Mouse (Mus musculus): Measurements from ENCODE around the gene Oxnad1. TPM values are rescaled to one million over a fixed set of nuclear protein-coding genes. Genes with fewer than 3 reads are reported as not detected.
"Not testable (repeated sequence)": the region's sequence is repeated elsewhere in the genome, so short reads cannot be mapped to it uniquely, and the experiment has no call there.

Oxnad1 gene
- polyA plus RNA-seq, 1 experiment from 2014 or later, result 20.4 TPM

GRCm38 (mm10) chr14:32121920-32122315, 36.7 kb downstream of the Oxnad1 start:
- WGBS, result 56% methylated on average over 2 of the region's 2 CpGs
- Histone ChIP-seq H3K9ac (no peak overlapping the region), H3K27ac (no peak overlapping the region), H3K9me3 (no peaks in the 10 kb centered on the region), H3K27me3 (no peaks in the 10 kb centered on the region), H3K36me3 (no peaks in the 10 kb centered on the region), H3K4me2 (no peak overlapping the region), H3K4me1 (no peaks in the 10 kb centered on the region), H3K4me3 (no peak overlapping the region)
- ATAC-seq (ENCODE audit: insufficient number of reproducible peaks, insufficient read depth, low FRiP score, low TSS enrichment, low read depth), result no peak

DNA sequence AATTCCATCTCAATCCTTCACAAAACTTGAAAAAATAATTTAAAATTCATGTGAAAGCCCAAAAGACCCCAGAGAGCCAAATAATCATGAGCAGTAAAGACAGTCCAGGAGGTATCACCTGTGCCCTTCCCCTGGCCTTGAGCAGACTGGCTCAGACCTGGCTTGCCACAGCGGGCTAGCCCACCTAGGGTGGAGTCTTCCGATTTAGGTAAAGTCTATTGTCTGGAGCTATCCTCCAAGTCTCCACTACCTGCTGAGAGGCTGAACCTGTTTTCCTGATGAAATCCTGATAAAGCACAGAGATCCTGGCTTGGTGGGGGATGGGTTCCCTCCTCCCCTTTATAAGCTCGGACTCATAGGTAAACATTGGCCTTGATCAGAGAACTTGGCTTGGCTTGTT, 39.1 kb downstream of the Oxnad1 start:
- H3K27ac ChIP-seq, result no peak overlapping the region
- 59% methylated on average over 3 of the region's 3 CpGs for WGBS

GRCm38 (mm10) chr14:32125256-32125655, 40.1 kb downstream of the Oxnad1 start:
- H3K27me3 ChIP-seq; H3K4me1 ChIP-seq; H3K9me3 ChIP-seq; H3K36me3 ChIP-seq; H3K4me3 ChIP-seq; H3K27ac ChIP-seq; ATAC-seq (ENCODE audit: insufficient number of reproducible peaks, insufficient read depth, low FRiP score, low TSS enrichment, low read depth); H3K9ac ChIP-seq; H3K4me2 ChIP-seq: not testable (repeated sequence)
- WGBS, result 85% methylated on average over 5 of the region's 5 CpGs

More for the DNA sequence above, 39.1 kb downstream of the Oxnad1 start:
- no peaks in the 10 kb centered on the region for H3K36me3 ChIP-seq
- ATAC-seq (ENCODE audit: insufficient number of reproducible peaks, insufficient read depth, low FRiP score, low TSS enrichment, low read depth), result no peak
- no peak overlapping the region for H3K4me2 ChIP-seq
- no peak overlapping the region for H3K9ac ChIP-seq
- no peaks in the 10 kb centered on the region for H3K27me3 ChIP-seq
- H3K9me3 ChIP-seq, result no peaks in the 10 kb centered on the region
- no peak overlapping the region for H3K4me3 ChIP-seq
- H3K4me1 ChIP-seq, result no peaks in the 10 kb centered on the region

- Histone ChIP-seq H3K4me3 (no peak overlapping the region), H3K9me3 (no peaks in the 10 kb centered on the region), H3K4me1 (no peaks in the 10 kb centered on the region), H3K27me3 (no peaks in the 10 kb centered on the region), H3K27ac (no peak overlapping the region), H3K9ac (no peak overlapping the region), H3K36me3 (no peaks in the 10 kb centered on the region), H3K4me2 (no peak overlapping the region)
- ATAC-seq (ENCODE audit: insufficient number of reproducible peaks, insufficient read depth, low FRiP score, low TSS enrichment, low read depth), result no peak
- 79% methylated on average over 5 of the region's 5 CpGs for WGBS
Observed at GRCm38 (mm10) chr14:32128409-32128808, 43.2 kb downstream of the Oxnad1 start.

DNA sequence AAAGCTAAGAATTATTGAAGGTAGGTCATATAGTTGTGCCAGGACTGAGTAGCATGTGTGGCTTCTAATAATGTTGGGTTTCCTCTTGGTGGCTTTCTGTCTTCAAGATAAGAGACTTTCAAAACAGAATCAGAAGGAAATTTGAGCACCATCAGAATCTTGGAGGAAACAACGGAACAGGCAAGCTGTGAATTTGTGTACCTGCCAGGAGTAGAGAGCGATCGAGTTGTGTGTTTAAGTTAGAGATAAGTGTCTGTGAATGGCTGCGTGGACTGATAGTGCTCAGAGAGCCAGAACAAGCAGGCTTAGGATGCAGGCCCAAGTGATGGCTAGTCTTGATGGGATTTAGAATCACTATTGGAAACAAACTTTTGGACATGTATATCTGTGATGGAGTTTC, 46.7 kb downstream of the Oxnad1 start:
- H3K9me3 ChIP-seq, result no peaks in the 10 kb centered on the region
- ATAC-seq (ENCODE audit: insufficient number of reproducible peaks, insufficient read depth, low FRiP score, low TSS enrichment, low read depth), result no peak
- H3K4me2 ChIP-seq, result no peak overlapping the region
- H3K27ac ChIP-seq, result no peak overlapping the region
- 91% methylated on average over 4 of the region's 4 CpGs for WGBS
- H3K36me3 ChIP-seq, result no peaks in the 10 kb centered on the region
- H3K27me3 ChIP-seq, result no peaks in the 10 kb centered on the region
- no peak overlapping the region for H3K9ac ChIP-seq
- H3K4me3 ChIP-seq, result no peak overlapping the region
- H3K4me1 ChIP-seq, result peaks cover 10% of the 10 kb centered on the region; the same call in 1 of the 2 replicates

DNA sequence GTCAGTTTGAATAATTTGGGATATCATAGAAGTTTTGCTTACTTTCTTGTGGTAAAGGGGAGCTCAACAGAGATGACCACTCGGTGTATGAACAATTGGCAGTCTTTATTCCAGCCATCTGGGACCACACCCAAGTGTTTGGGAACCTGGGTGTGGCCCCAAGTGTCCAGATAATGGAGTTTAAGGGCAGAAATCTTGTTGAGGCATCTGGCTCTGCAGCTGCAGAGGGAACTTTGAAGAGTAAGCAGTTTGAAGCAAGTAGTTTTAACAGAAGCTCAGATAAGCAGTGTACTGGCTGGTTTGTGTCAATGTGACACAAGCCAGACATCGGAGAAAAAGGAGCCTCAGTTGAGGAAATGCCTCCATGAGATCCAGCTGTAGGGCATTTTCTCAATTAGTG, 49.1 kb downstream of the Oxnad1 start:
- no peaks in the 10 kb centered on the region for H3K27me3 ChIP-seq
- no peak for ATAC-seq (ENCODE audit: insufficient number of reproducible peaks, insufficient read depth, low FRiP score, low TSS enrichment, low read depth)
- no peak overlapping the region for H3K27ac ChIP-seq
- H3K4me1 ChIP-seq, result peaks cover 10% of the 10 kb centered on the region; the same call in 1 of the 2 replicates
- H3K36me3 ChIP-seq, result no peaks in the 10 kb centered on the region
- H3K9ac ChIP-seq, result no peak overlapping the region
- WGBS, result 47% methylated on average over 2 of the region's 2 CpGs
- H3K4me3 ChIP-seq, result no peak overlapping the region
- no peaks in the 10 kb centered on the region for H3K9me3 ChIP-seq
- H3K4me2 ChIP-seq, result no peak overlapping the region

- not testable (repeated sequence) for H3K4me3 ChIP-seq; H3K9ac ChIP-seq; H3K36me3 ChIP-seq; H3K27ac ChIP-seq; H3K9me3 ChIP-seq; H3K4me2 ChIP-seq; ATAC-seq (ENCODE audit: insufficient number of reproducible peaks, insufficient read depth, low FRiP score, low TSS enrichment, low read depth); H3K27me3 ChIP-seq
- 65% methylated on average over 3 of the region's 3 CpGs for WGBS
- H3K4me1 ChIP-seq, result peaks cover 10% of the 10 kb centered on the region; the same call in 1 of the 2 replicates
Observed at GRCm38 (mm10) chr14:32136467-32136866, 51.3 kb downstream of the Oxnad1 start.

- no peak overlapping the region for H3K27ac ChIP-seq
- no peak for ATAC-seq (ENCODE audit: insufficient number of reproducible peaks, insufficient read depth, low FRiP score, low TSS enrichment, low read depth)
- H3K4me1 ChIP-seq, result peaks cover 5% of the 10 kb centered on the region; the same call in 1 of the 2 replicates
- H3K36me3 ChIP-seq, result no peaks in the 10 kb centered on the region
- H3K4me2 ChIP-seq, result no peak overlapping the region
- no peaks in the 10 kb centered on the region for H3K27me3 ChIP-seq
- no peak overlapping the region for H3K4me3 ChIP-seq
- WGBS, result 74% methylated on average over 5 of the region's 5 CpGs
- no peaks in the 10 kb centered on the region for H3K9me3 ChIP-seq
- H3K9ac ChIP-seq, result no peak overlapping the region
Observed at GRCm38 (mm10) chr14:32140359-32140965, 55.3 kb downstream of the Oxnad1 start.

- Histone ChIP-seq H3K9me3 (no peaks in the 10 kb centered on the region), H3K27me3 (no peaks in the 10 kb centered on the region), H3K4me1 (no peaks in the 10 kb centered on the region), H3K9ac (no peak within 1 kb of the TSS), H3K4me3 (no peak within 1 kb of the TSS), H3K4me2 (no peak within 1 kb of the TSS), H3K27ac (no peak within 1 kb of the TSS), H3K36me3 (no peaks in the 10 kb centered on the region)
- no peak for ATAC-seq (ENCODE audit: insufficient number of reproducible peaks, insufficient read depth, low FRiP score, low TSS enrichment, low read depth)
- 83% methylated on average over 5 of the region's 5 CpGs for WGBS
Observed at GRCm38 (mm10) chr14:32141723-32142122, 56.5 kb downstream of the Oxnad1 start, which contains the start of gene Msmb. Gene Msmb (plus strand): TSS chr14:32142023.

- Histone ChIP-seq H3K4me3 (no peak overlapping the region), H3K4me2 (no peak overlapping the region), H3K4me1 (no peaks in the 10 kb centered on the region), H3K9me3 (no peaks in the 10 kb centered on the region; the same call in 1 of the 2 replicates), H3K36me3 (no peaks in the 10 kb centered on the region), H3K27me3 (no peaks in the 10 kb centered on the region), H3K27ac (no peak overlapping the region), H3K9ac (no peak overlapping the region)
- ATAC-seq (ENCODE audit: insufficient number of reproducible peaks, insufficient read depth, low FRiP score, low TSS enrichment, low read depth), result no peak
Observed at GRCm38 (mm10) chr14:32144734-32145133, 59.6 kb downstream of the Oxnad1 start.

- 71% methylated on average over 4 of the region's 4 CpGs for WGBS
- Histone ChIP-seq H3K4me3 (no peak overlapping the region), H3K27ac (no peak overlapping the region), H3K27me3 (no peaks in the 10 kb centered on the region), H3K9ac (no peak overlapping the region), H3K9me3 (no peaks in the 10 kb centered on the region; the same call in 1 of the 2 replicates), H3K4me2 (no peak overlapping the region), H3K36me3 (no peaks in the 10 kb centered on the region), H3K4me1 (no peaks in the 10 kb centered on the region)
- no peak for ATAC-seq (ENCODE audit: insufficient number of reproducible peaks, insufficient read depth, low FRiP score, low TSS enrichment, low read depth)
Observed at GRCm38 (mm10) chr14:32145401-32145800, 60.2 kb downstream of the Oxnad1 start.

- H3K4me3 ChIP-seq, result no peak overlapping the region
- no peaks in the 10 kb centered on the region for H3K36me3 ChIP-seq
- no peaks in the 10 kb centered on the region for H3K4me1 ChIP-seq
- no peaks in the 10 kb centered on the region for H3K27me3 ChIP-seq
- 78% methylated on average over 7 of the region's 7 CpGs for WGBS
- no peak for ATAC-seq (ENCODE audit: insufficient number of reproducible peaks, insufficient read depth, low FRiP score, low TSS enrichment, low read depth)
- H3K9me3 ChIP-seq, result no peaks in the 10 kb centered on the region; the same call in 1 of the 2 replicates
- H3K27ac ChIP-seq, result no peak overlapping the region
- H3K4me2 ChIP-seq, result no peak overlapping the region
- no peak overlapping the region for H3K9ac ChIP-seq
Observed at GRCm38 (mm10) chr14:32145809-32146511, 60.8 kb downstream of the Oxnad1 start.
